Mouse (Mus musculus): ENCODE data around the gene Trp53tg5. TPM values are rescaled to one million over a fixed set of nuclear protein-coding genes. Genes with fewer than 3 reads are reported as not detected.

Trp53tg5 gene
- polyA plus RNA-seq, 1 experiment = not detected

- no peak overlapping the region for H3K27ac ChIP-seq (ENCODE audit: insufficient read depth, low read length)
- WGBS = 82% methylated on average over 14 of the region's 14 CpGs
- DNase-seq (ENCODE audit: low read depth in 1 of 2, low spot score in 2 of 2) = no peak
These were observed 20.3 kb downstream of the Trp53tg5 start for GRCm38 (mm10) chr2:164453047-164453757.

GRCm38 (mm10) chr2:164452000-164452676, 21.4 kb downstream of the Trp53tg5 start:
- H3K27me3 ChIP-seq (ENCODE audit: control insufficient read depth, insufficient read depth, low read length) = no peaks in the 10 kb centered on the region
- WGBS = 52% methylated on average over 13 of the region's 13 CpGs
- H3K4me1 ChIP-seq (ENCODE audit: control insufficient read depth, insufficient read depth, insufficient read length) = peaks cover 5% of the 10 kb centered on the region; the same call in 1 of the 2 replicates
- TF ChIP-seq CTCF (IDR thresholded peaks at IDR 0.05; ENCODE audit: extremely low read depth, insufficient read depth, insufficient read length, insufficient replicate concordance) (no peak), POLR2A (IDR thresholded peaks at IDR 0.05; ENCODE audit: low read depth, low read length) (no peak)
- H3K27ac ChIP-seq (ENCODE audit: insufficient read depth, low read length) = no peak overlapping the region
- no peaks in the 10 kb centered on the region for H3K36me3 ChIP-seq (ENCODE audit: control insufficient read depth, insufficient read depth, low read length)
- no peak overlapping the region for H3K4me3 ChIP-seq (ENCODE audit: extremely low read depth, insufficient read depth, insufficient read length)
- DNase-seq (ENCODE audit: low read depth in 1 of 2, low spot score in 2 of 2) = no peak

More at GRCm38 (mm10) chr2:164453047-164453757, 20.3 kb downstream of the Trp53tg5 start:
- no peaks in the 10 kb centered on the region for H3K27me3 ChIP-seq (ENCODE audit: control insufficient read depth, insufficient read depth, low read length)
- no peak for TF ChIP-seq POLR2A (IDR thresholded peaks at IDR 0.05; ENCODE audit: low read depth, low read length)
- no peak for TF ChIP-seq CTCF (IDR thresholded peaks at IDR 0.05; ENCODE audit: extremely low read depth, insufficient read depth, insufficient read length, insufficient replicate concordance)
- peaks cover 5% of the 10 kb centered on the region; the same call in 1 of the 2 replicates for H3K4me1 ChIP-seq (ENCODE audit: control insufficient read depth, insufficient read depth, insufficient read length)
- H3K4me3 ChIP-seq (ENCODE audit: extremely low read depth, insufficient read depth, insufficient read length) = no peak overlapping the region
- H3K36me3 ChIP-seq (ENCODE audit: control insufficient read depth, insufficient read depth, low read length) = no peaks in the 10 kb centered on the region

- no peaks in the 10 kb centered on the region for H3K27me3 ChIP-seq (ENCODE audit: control insufficient read depth, insufficient read depth, low read length)
- no peak for TF ChIP-seq CTCF (IDR thresholded peaks at IDR 0.05; ENCODE audit: extremely low read depth, insufficient read depth, insufficient read length, insufficient replicate concordance)
- TF ChIP-seq POLR2A (IDR thresholded peaks at IDR 0.05; ENCODE audit: low read depth, low read length) = no peak
- H3K4me1 ChIP-seq (ENCODE audit: control insufficient read depth, insufficient read depth, insufficient read length) = no peaks in the 10 kb centered on the region
- WGBS = 92% methylated on average over 14 of the region's 14 CpGs
- no peak overlapping the region for H3K4me3 ChIP-seq (ENCODE audit: extremely low read depth, insufficient read depth, insufficient read length)
- H3K27ac ChIP-seq (ENCODE audit: insufficient read depth, low read length) = no peak overlapping the region
- H3K36me3 ChIP-seq (ENCODE audit: control insufficient read depth, insufficient read depth, low read length) = no peaks in the 10 kb centered on the region
- DNase-seq (ENCODE audit: low read depth in 1 of 2, low spot score in 2 of 2) = no peak
These were observed 24.0 kb downstream of the Trp53tg5 start for GRCm38 (mm10) chr2:164449341-164450042.

GRCm38 (mm10) chr2:164448921-164449320, 24.6 kb downstream of the Trp53tg5 start:
- DNase-seq (ENCODE audit: low read depth in 1 of 2, low spot score in 2 of 2) = no peak
- Histone ChIP-seq H3K4me1 (ENCODE audit: control insufficient read depth, insufficient read depth, insufficient read length) (peaks cover under 1% of the 10 kb centered on the region; the same call in 1 of the 2 replicates), H3K36me3 (ENCODE audit: control insufficient read depth, insufficient read depth, low read length) (no peaks in the 10 kb centered on the region), H3K27ac (ENCODE audit: insufficient read depth, low read length) (no peak overlapping the region), H3K27me3 (ENCODE audit: control insufficient read depth, insufficient read depth, low read length) (no peaks in the 10 kb centered on the region), H3K4me3 (ENCODE audit: extremely low read depth, insufficient read depth, insufficient read length) (no peak overlapping the region)
- 88% methylated on average over 5 of the region's 5 CpGs for WGBS
- no peak for TF ChIP-seq CTCF (IDR thresholded peaks at IDR 0.05; ENCODE audit: extremely low read depth, insufficient read depth, insufficient read length, insufficient replicate concordance)
- TF ChIP-seq POLR2A (IDR thresholded peaks at IDR 0.05; ENCODE audit: low read depth, low read length) = no peak

GRCm38 (mm10) chr2:164448140-164448539, 25.4 kb downstream of the Trp53tg5 start:
- WGBS = 78% methylated on average over 1 of the region's 1 CpGs
- H3K27me3 ChIP-seq (ENCODE audit: control insufficient read depth, insufficient read depth, low read length) = no peaks in the 10 kb centered on the region

GRCm38 (mm10) chr2:164446086-164446469, 27.4 kb downstream of the Trp53tg5 start:
- WGBS = 82% methylated on average over 3 of the region's 3 CpGs
- Histone ChIP-seq H3K36me3 (ENCODE audit: control insufficient read depth, insufficient read depth, low read length) (no peaks in the 10 kb centered on the region), H3K27me3 (ENCODE audit: control insufficient read depth, insufficient read depth, low read length) (no peaks in the 10 kb centered on the region), H3K27ac (ENCODE audit: insufficient read depth, low read length) (no peak overlapping the region), H3K4me3 (ENCODE audit: extremely low read depth, insufficient read depth, insufficient read length) (no peak overlapping the region), H3K4me1 (ENCODE audit: control insufficient read depth, insufficient read depth, insufficient read length) (peaks cover 5% of the 10 kb centered on the region; the same call in 1 of the 2 replicates)
- DNase-seq (ENCODE audit: low read depth in 1 of 2, low spot score in 2 of 2) = no peak
- TF ChIP-seq CTCF (IDR thresholded peaks at IDR 0.05; ENCODE audit: extremely low read depth, insufficient read depth, insufficient read length, insufficient replicate concordance) = no peak
- TF ChIP-seq POLR2A (IDR thresholded peaks at IDR 0.05; ENCODE audit: low read depth, low read length) = no peak

More at GRCm38 (mm10) chr2:164448140-164448539, 25.4 kb downstream of the Trp53tg5 start:
- no peaks in the 10 kb centered on the region for H3K36me3 ChIP-seq (ENCODE audit: control insufficient read depth, insufficient read depth, low read length)
- H3K27ac ChIP-seq (ENCODE audit: insufficient read depth, low read length) = no peak overlapping the region
- DNase-seq (ENCODE audit: low read depth in 1 of 2, low spot score in 2 of 2) = no peak
- no peak overlapping the region for H3K4me3 ChIP-seq (ENCODE audit: extremely low read depth, insufficient read depth, insufficient read length)
- no peak for TF ChIP-seq CTCF (IDR thresholded peaks at IDR 0.05; ENCODE audit: extremely low read depth, insufficient read depth, insufficient read length, insufficient replicate concordance)
- TF ChIP-seq POLR2A (IDR thresholded peaks at IDR 0.05; ENCODE audit: low read depth, low read length) = no peak
- H3K4me1 ChIP-seq (ENCODE audit: control insufficient read depth, insufficient read depth, insufficient read length) = peaks cover 5% of the 10 kb centered on the region; the same call in 1 of the 2 replicates

Measured in spleen, adult 2 months (tissue).